Mouse (Mus musculus) heart, embryonic 10.5 days (tissue): ENCODE measurements around the gene Arf1. TPM values are rescaled to one million over a fixed set of nuclear protein-coding genes. Genes with fewer than 3 reads are reported as not detected.

ENCODE experiments used
- DNase-seq: peaks from one replicate; pipeline ENCODE4 v3.0.0-alpha.2; 2017; ENCODE audit warnings: low spot score
- H3K27ac ChIP-seq: fragments of 300-500 bp; sonication (generic); 2 replicates; pipeline ENCODE4 v1.5.1; 2016; ENCODE audit warnings: mild to moderate bottlenecking
- H3K27me3 ChIP-seq: fragments of 300-500 bp; sonication (generic); 2 replicates; pipeline ENCODE4 v1.6.1; 2016; ENCODE audit warnings: mild to moderate bottlenecking; ENCODE audit not compliant: poor library complexity, insufficient read depth, severe bottlenecking
- H3K36me3 ChIP-seq: fragments of 300-500 bp; sonication (generic); 2 replicates; pipeline ENCODE4 v1.6.1; 2016; ENCODE audit warnings: mild to moderate bottlenecking, moderate library complexity
- H3K4me1 ChIP-seq: fragments of 300-500 bp; sonication (generic); 2 replicates; pipeline ENCODE4 v1.6.1; 2016; ENCODE audit warnings: mild to moderate bottlenecking
- H3K4me3 ChIP-seq: fragments of 300-500 bp; sonication (generic); 2 replicates; pipeline ENCODE4 v1.5.1; 2016; ENCODE audit warnings: mild to moderate bottlenecking, moderate library complexity
- H3K9me3 ChIP-seq: fragments of 300-500 bp; sonication (generic); 2 replicates; pipeline ENCODE4 v1.6.1; 2016; ENCODE audit warnings: mild to moderate bottlenecking, moderate library complexity
- WGBS: fragments of 180-500 bp; shearing (Covaris S2); methylation state at CpG from one replicate; pipeline ENCODE4 v1.1.7; 2016; 5-methylcytosine and 5-hydroxymethylcytosine counted together
- polyA plus RNA-seq: library from polyadenylated mRNA; unstranded; fragments of >200 nt; fragmentation: Nextera tagmentation; extraction: Ambion mirVana; gene quantifications from 2 replicates; pipeline ENCODE4 v1.2.1, GENCODE M21; 2016

Arf1 gene
- polyA plus RNA-seq, 1 experiment from 2014 or later, result 707 TPM

DNA sequence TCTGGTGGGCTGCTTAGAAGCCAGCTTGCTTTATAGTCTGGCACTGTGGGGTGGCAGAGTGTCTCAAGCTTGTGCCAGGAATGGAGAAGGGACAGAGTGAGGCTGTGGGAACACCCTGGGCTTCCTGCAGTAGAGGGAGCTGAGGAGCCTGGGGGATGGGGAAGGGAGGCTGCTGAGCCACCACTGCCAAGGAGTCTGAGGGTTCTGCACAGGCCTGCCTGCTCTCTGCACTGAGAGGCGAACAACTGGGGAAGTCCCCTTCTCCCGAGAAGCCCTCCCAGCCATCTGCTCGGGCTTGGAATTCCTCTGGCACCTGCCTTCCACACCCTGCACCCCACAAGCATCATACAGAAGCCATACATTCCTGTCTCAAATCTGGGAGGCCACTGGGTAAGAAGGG, 13.8 kb upstream of the Arf1 start:
- Histone ChIP-seq H3K27me3 (peaks cover 79% of the 10 kb centered on the region), H3K36me3 (no peaks in the 10 kb centered on the region), H3K4me3 (no peak overlapping the region), H3K27ac (no peak overlapping the region), H3K9me3 (no peaks in the 10 kb centered on the region), H3K4me1 (peaks cover 14% of the 10 kb centered on the region)
- DNase-seq, result no peak
- 23% methylated on average over 3 of the region's 3 CpGs for WGBS

DNA sequence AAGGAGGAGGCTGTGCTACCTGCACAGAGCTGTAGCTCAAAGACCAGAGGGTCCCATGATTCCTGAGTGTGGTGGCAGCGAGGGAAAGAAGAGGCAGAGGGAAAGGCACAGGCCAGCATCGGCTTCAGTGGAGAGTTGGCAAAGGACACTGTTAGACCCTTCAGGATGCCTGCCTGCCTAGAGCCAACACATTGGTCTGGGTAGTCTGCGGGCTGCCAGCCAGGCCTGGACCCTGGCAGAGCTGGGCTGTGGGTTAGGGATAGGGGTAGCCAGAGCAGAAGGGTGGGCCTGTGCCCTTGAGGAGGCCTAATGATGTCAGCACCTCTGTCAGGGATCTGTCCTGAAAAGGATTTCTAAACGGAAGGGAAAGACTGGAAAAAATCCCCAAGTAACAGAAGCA, 11.7 kb upstream of the Arf1 start:
- no peak overlapping the region for H3K4me3 ChIP-seq
- WGBS, result 75% methylated on average over 4 of the region's 4 CpGs
- DNase-seq, result no peak
- peaks cover 14% of the 10 kb centered on the region for H3K4me1 ChIP-seq
- H3K36me3 ChIP-seq, result no peaks in the 10 kb centered on the region
- peaks cover 79% of the 10 kb centered on the region for H3K27me3 ChIP-seq
- H3K27ac ChIP-seq, result no peak overlapping the region
- H3K9me3 ChIP-seq, result no peaks in the 10 kb centered on the region

DNA sequence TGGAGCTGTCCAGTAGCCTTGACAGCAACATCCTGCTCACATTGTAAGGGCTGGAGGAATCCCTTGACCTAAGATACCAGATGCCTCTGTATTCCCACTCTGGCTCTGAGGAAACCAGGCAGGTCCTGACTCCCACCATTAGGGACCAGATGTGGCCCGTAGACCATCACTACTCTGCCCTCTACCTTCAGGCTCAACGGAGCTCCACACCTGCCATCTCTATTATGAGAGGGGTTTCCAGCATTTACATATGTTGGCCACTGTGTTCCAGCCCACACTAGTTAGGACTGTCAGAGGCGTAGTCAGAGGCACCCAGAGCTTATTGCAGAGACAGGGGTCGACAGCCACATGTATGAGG, 11.3 kb upstream of the Arf1 start:
- Histone ChIP-seq H3K36me3 (no peaks in the 10 kb centered on the region), H3K4me3 (no peak overlapping the region), H3K4me1 (peaks cover 14% of the 10 kb centered on the region), H3K27me3 (peaks cover 75% of the 10 kb centered on the region), H3K9me3 (no peaks in the 10 kb centered on the region), H3K27ac (no peak overlapping the region)
- DNase-seq, result no peak
- 61% methylated on average over 4 of the region's 4 CpGs for WGBS

DNA sequence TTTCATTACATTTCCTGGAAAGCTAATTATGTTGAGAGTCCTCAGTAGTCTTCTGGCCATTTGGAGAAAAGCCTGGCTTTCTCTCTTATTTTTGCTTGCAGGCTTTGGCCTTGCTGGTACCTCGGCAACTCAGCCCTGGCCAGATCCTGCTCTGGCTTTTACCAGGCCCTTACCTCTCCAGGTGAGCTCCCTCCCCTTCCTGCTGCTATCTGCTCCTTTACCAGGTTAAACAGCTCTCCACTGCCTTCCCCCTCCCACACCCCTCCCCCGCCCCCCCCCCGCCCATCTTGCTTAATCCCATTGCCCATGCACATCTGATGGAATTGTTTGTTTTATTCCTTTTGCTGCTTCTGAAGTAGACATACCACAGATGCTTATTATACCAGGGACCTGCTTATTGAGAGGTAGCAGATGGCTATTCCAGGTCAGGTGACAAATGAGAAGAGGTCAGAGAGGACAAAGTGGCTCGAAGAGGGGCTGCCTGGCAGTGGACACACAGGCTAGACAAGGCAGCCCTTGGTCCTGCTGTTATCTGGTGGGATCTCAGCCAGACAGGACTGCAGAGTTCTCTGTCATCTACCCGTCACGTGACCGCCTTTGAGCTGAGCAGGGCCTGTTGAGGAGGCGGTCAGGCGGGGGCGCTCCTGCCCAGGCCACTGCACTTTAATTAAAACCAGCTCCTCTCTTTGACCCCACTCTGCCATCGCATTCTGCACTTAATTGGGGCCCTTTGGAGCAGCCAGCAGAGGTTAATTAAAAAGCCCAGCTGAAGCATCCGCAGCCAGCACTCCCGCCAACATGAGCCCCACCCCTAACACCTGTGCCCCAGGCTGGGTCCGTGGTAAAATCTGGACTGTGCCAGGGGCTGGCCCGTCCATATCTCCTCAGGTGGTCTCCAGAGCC, 10.7 kb upstream of the Arf1 start:
- H3K4me3 ChIP-seq, result 0 out of 2 replicates have a peak overlapping the region, but pooled peaks have one; percentile 13
- peaks cover 14% of the 10 kb centered on the region for H3K4me1 ChIP-seq
- no peak overlapping the region for H3K27ac ChIP-seq
- 5% methylated on average over 14 of the region's 15 CpGs for WGBS
- no peaks in the 10 kb centered on the region for H3K9me3 ChIP-seq
- no peaks in the 10 kb centered on the region for H3K36me3 ChIP-seq
- peak; percentile 88 for DNase-seq
- peaks cover 69% of the 10 kb centered on the region for H3K27me3 ChIP-seq

DNA sequence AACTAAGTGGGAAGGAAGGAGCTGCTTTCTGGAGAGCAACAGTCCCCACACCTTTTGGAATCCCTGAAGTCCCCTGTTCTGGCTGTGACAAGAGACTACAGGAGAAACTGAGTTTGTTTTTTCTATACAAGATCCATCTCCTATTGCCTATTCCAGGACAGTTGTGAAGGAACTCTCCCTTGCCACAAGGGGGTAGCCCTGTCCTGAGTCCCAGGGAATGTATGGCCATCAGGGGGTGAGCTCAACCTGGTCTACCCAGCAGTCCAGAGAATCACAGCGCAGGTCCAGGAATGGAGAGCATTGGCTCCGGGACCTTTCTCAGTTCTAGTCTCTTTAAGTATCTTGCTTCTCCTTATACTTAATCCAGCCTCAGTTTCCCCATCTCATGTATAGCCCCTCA, 4.7 kb upstream of the Arf1 start:
- peaks cover 12% of the 10 kb centered on the region for H3K4me1 ChIP-seq
- no peak overlapping the region for H3K4me3 ChIP-seq
- no peak for DNase-seq
- H3K27me3 ChIP-seq, result peaks cover 16% of the 10 kb centered on the region; the same call in 1 of the 2 replicates
- no peaks in the 10 kb centered on the region for H3K9me3 ChIP-seq
- H3K36me3 ChIP-seq, result no peaks in the 10 kb centered on the region
- WGBS, result 43% methylated on average over 2 of the region's 2 CpGs
- H3K27ac ChIP-seq, result no peak overlapping the region

DNA sequence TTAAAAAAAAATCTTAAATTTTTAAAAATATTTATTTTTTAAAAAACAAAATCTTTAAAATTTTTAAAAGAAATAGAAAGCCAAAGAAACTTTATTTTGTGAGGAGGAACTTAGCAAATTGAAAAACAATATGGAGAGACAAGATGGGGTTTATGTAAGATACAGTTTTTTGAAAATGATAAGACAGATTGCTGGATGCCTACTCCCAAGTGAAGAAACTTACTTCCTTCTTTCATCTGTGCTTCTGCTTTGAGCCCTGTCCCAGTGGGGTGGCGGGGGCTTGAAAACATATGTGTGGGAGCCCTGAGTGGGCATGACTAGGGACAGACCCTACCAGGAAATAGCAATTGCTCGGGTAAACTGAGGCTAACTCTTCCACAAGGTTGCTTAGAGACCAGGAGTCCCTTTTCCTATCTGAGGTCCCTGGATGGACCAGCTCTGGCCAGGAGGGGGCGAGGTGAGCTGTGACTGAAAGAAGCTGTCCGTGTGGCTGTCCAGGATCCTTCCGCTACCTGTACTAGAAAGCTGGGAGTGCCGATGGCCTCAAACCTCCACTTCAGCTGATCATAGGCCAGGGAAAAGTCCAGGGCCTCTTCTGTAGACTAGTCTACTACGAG, 2.2 kb upstream of the Arf1 start:
- 13% methylated on average over 7 of the region's 7 CpGs for WGBS
- H3K36me3 ChIP-seq, result no peaks in the 10 kb centered on the region
- no peak overlapping the region for H3K27ac ChIP-seq
- no peaks in the 10 kb centered on the region for H3K9me3 ChIP-seq
- H3K4me3 ChIP-seq, result no peak overlapping the region
- H3K4me1 ChIP-seq, result peaks cover 29% of the 10 kb centered on the region
- H3K27me3 ChIP-seq, result peaks cover 3% of the 10 kb centered on the region; the same call in 1 of the 2 replicates
- peak; percentile 88 for DNase-seq

DNA sequence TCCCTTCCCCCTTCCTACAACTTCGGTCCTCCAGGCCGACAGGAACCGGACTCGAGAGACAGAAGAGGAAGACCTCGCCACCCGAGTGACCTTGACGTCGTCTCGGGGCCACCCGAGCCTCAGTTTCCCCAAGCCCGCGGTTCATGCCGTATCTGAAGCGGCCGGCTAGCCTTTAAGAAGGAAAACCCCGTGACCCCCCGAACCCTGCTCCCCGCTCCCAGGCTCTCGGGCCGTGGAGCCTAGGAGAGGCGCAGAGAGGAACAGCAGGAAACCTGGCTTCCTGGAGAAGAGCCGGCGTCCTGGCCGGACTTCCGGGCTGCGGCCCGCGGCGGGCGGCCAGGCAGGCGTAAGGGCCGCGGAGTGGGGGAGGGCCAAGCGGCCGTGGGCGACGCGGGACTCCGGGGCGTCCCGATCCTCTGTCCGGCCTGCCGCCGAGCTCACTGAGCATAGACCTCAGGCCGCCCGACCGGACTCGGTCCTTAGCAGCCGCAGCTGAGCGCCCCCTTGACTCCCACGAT, 407 bp downstream of the Arf1 start:
- H3K27me3 ChIP-seq, result no peaks in the 10 kb centered on the region
- H3K4me1 ChIP-seq, result peaks cover 54% of the 10 kb centered on the region
- under 1% methylated on average over 51 of the region's 51 CpGs for WGBS
- H3K27ac ChIP-seq, result peak overlapping the region; percentile 100
- peaks cover 7% of the 10 kb centered on the region; the same call in 1 of the 2 replicates for H3K36me3 ChIP-seq
- no peak for DNase-seq
- H3K9me3 ChIP-seq, result no peaks in the 10 kb centered on the region
- H3K4me3 ChIP-seq, result peak overlapping the region; percentile 99

DNA sequence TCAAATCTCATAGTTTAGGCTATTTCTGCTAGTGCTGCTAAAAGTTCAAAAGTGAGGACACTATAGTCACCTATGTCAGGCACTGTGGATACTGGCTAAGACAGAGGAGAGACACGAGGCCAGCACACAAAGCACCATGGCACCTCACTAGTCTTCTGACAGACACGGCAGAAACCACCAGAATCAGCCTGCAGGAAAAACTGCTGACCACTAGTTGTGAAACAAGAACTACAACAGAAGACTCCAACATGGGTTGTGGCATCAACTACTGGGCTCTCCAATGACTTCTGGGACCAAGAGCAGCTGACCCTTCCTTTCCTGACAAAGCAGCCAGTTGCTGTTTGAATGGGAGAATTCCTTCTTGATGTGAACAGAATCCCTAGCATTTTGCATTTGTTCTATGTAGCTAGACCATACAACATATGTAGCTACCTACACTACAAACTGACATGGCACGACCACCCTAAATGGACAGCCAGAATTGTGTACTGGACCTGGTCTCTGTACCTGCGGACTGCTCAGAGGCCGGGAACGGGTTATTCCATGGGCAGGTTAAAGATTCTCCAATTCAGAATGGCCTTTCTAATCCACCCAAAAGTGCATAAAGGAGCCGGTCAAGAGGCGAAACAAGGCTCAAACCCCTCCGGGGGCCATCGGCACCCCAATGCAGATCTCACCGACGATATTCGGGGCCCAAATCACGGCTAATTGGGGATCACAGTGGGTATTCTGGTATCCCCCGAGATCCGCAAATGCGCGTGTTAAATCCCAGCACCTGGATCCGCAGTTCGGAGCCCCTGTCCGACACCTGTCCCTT, 1.1 kb downstream of the Arf1 start:
- DNase-seq, result no peak
- H3K4me1 ChIP-seq, result peaks cover 59% of the 10 kb centered on the region

DNA sequence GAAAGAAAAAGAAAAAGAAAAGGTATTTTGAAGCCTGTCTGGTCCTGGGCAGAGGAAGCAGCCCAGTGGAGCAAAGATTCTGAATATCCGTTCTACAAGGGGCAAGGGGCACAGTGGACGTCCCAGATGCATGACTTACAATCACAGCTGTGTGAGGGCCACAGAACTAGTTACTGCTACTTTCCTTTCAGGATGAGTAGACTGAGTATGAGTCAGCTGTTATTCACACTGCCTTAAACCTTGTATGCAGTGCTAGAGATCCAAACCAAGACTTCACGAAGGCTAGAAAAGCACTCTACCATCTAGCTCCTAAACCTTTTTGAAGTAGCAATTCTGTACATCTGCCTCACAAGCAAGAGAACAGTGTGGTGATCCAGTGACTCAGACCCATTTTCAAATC, 1.8 kb downstream of the Arf1 start:
- Histone ChIP-seq H3K27me3 (no peaks in the 10 kb centered on the region), H3K27ac (0 out of 2 replicates have a peak overlapping the region, but pooled peaks have one; percentile 1), H3K9me3 (no peaks in the 10 kb centered on the region), H3K4me1 (peaks cover 63% of the 10 kb centered on the region), H3K36me3 (peaks cover 10% of the 10 kb centered on the region; the same call in 1 of the 2 replicates), H3K4me3 (peak overlapping the region; percentile 99)
- WGBS, result 54% methylated on average over 3 of the region's 3 CpGs
- DNase-seq, result no peak

More for the DNA sequence above, 1.1 kb downstream of the Arf1 start:
- peaks cover 7% of the 10 kb centered on the region; the same call in 1 of the 2 replicates for H3K36me3 ChIP-seq
- H3K9me3 ChIP-seq, result no peaks in the 10 kb centered on the region
- H3K27ac ChIP-seq, result peak overlapping the region; percentile 100
- no peaks in the 10 kb centered on the region for H3K27me3 ChIP-seq
- peak overlapping the region; percentile 99 for H3K4me3 ChIP-seq
- WGBS, result 4% methylated on average over 21 of the region's 21 CpGs

DNA sequence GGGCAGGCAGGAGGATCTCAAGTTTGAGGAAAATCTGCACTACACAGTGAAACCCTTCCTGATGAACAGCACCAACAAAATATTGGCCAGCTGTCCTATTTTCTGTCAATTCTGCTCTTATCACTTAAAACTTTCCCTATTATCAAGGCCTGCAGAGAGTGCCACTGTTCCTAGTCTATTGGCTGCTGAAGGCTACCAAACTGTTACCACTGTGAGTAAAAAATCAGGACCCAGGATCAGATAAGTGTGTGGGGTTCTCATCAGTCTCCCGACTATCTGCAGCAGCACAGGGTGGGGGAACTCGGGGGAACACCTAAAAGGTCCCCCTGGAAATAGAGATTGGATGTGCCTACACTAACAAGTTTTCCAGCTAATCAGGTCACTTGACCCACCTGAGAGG, 2.9 kb downstream of the Arf1 start:
- 52% methylated on average over 2 of the region's 2 CpGs for WGBS
- no peaks in the 10 kb centered on the region for H3K9me3 ChIP-seq
- no peak overlapping the region for H3K27ac ChIP-seq
- H3K27me3 ChIP-seq, result no peaks in the 10 kb centered on the region
- H3K4me1 ChIP-seq, result peaks cover 61% of the 10 kb centered on the region
- no peak for DNase-seq
- peak overlapping the region; percentile 99; the same call in 1 of the 2 replicates for H3K4me3 ChIP-seq
- H3K36me3 ChIP-seq, result peaks cover 14% of the 10 kb centered on the region; the same call in 1 of the 2 replicates

DNA sequence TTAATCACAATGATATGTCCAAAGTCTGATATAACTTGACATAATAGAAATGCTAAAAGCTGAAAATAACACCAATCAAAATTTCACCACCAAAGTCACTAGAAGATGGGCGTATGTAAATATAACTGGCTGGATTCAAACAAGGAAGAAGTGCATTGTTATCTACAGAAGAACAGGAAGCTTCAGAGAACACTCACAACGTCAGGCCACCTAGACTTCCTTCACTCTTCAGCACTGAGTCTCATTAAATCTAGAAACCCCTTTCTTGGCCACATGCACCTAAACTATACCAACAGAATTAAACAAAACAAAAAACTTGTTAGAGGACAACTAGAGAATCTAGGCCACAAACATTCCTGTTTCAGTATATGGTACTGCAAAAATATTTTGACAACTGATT, 3.6 kb downstream of the Arf1 start:
- Histone ChIP-seq H3K9me3 (no peaks in the 10 kb centered on the region), H3K4me3 (no peak overlapping the region), H3K4me1 (peaks cover 61% of the 10 kb centered on the region), H3K27me3 (no peaks in the 10 kb centered on the region), H3K36me3 (peaks cover 21% of the 10 kb centered on the region), H3K27ac (no peak overlapping the region)
- 53% methylated on average over 2 of the region's 2 CpGs for WGBS
- no peak for DNase-seq

DNA sequence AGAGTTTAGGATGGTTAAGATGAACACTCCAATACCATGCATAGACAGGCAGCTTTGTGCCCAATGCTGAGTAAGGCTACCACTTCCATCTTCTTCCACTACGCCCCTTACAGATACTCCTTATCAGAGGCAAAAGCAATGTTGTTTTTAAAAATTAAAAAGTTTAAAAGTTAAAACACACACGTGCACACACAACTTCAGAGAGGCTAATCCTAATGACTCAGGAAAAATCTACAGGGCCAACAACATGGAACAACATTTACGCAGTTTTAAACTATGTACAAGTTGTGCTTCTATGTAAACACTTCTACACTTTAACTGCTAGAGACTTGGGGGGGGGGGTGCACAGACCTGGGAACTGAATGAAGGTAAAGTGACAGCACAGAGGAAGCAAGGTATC, 4.0 kb downstream of the Arf1 start:
- no peaks in the 10 kb centered on the region for H3K9me3 ChIP-seq

More for the DNA sequence above, 4.0 kb downstream of the Arf1 start:
- peaks cover 60% of the 10 kb centered on the region for H3K4me1 ChIP-seq
- H3K36me3 ChIP-seq, result peaks cover 25% of the 10 kb centered on the region
- 84% methylated on average over 3 of the region's 3 CpGs for WGBS
- no peaks in the 10 kb centered on the region for H3K27me3 ChIP-seq
- H3K4me3 ChIP-seq, result no peak overlapping the region
- no peak overlapping the region for H3K27ac ChIP-seq
- no peak for DNase-seq
